Mouse (Mus musculus) T-helper 17 cell (primary cell): ENCODE measurements around the gene Ccdc93.

ENCODE experiments used
- in situ Hi-C, 2 experiments: fragments of 300-600 bp; cut with MboI, MseI; formaldehyde crosslinking; loops; 1 replicate in 1 of 2; 2 replicates in 1 of 2; pipeline ENCODE4 v1.15.1; 2025; ENCODE audit warnings: high pct_unique_total_duplicates in 2 of 2

The Ccdc93 gene

GRCm38 (mm10) chr1:121430938-121431928, at the start of gene Ccdc93:
TSS of gene Ccdc93 (plus strand) at chr1:121431049.
- in situ Hi-C loops = loop anchor here in 1 of 2 experiments (5.0 kb wide), 1 partner anchor 94 kb away; no protein-coding TSS in a partner anchor

GRCm38 (mm10) chr1:121381562-121381961, 49.3 kb upstream of the Ccdc93 start:
- in situ Hi-C loops = loop anchor here (25.0 kb wide), 1 partner anchor 794 kb away; no protein-coding TSS in a partner anchor

GRCm38 (mm10) chr1:121388312-121388711, 42.5 kb upstream of the Ccdc93 start:
- in situ Hi-C loops = loop anchor here (25.0 kb wide), 1 partner anchor 801 kb away; no protein-coding TSS in a partner anchor

GRCm38 (mm10) chr1:121388732-121389131, 42.1 kb upstream of the Ccdc93 start:
- in situ Hi-C loops = loop anchor here (25.0 kb wide), 1 partner anchor 801 kb away; no protein-coding TSS in a partner anchor

- in situ Hi-C loops = loop anchor here (25.0 kb wide), 1 partner anchor 802 kb away; no protein-coding TSS in a partner anchor
These were observed 41.3 kb upstream of the Ccdc93 start for GRCm38 (mm10) chr1:121389574-121389973.

- in situ Hi-C loops = loop anchor here (5.0 to 25.0 kb wide), 2 partner anchors 133 to 803 kb away; no protein-coding TSS in a partner anchor
These were observed 40.8 kb upstream of the Ccdc93 start for GRCm38 (mm10) chr1:121390003-121390402.

GRCm38 (mm10) chr1:121390421-121390820, 40.4 kb upstream of the Ccdc93 start:
- in situ Hi-C loops = loop anchor here (5.0 to 25.0 kb wide), 2 partner anchors 133 to 803 kb away; no protein-coding TSS in a partner anchor

- in situ Hi-C loops = loop anchor here (5.0 to 25.0 kb wide), 2 partner anchors 134 to 804 kb away; no protein-coding TSS in a partner anchor
These were observed 40.0 kb upstream of the Ccdc93 start for GRCm38 (mm10) chr1:121390855-121391254.

GRCm38 (mm10) chr1:121393117-121393516, 37.7 kb upstream of the Ccdc93 start:
- in situ Hi-C loops = loop anchor here (5.0 to 25.0 kb wide), 2 partner anchors 136 to 806 kb away; no protein-coding TSS in a partner anchor

- in situ Hi-C loops = loop anchor here (5.0 to 25.0 kb wide), 3 partner anchors 137 to 807 kb away; no protein-coding TSS in a partner anchor
These were observed 36.1 kb upstream of the Ccdc93 start for GRCm38 (mm10) chr1:121394764-121395163.

GRCm38 (mm10) chr1:121396501-121396900, 34.3 kb upstream of the Ccdc93 start:
- in situ Hi-C loops = loop anchor here (5.0 to 25.0 kb wide), 2 partner anchors 144 to 809 kb away; no protein-coding TSS in a partner anchor

- in situ Hi-C loops = loop anchor here (5.0 to 25.0 kb wide), 2 partner anchors 146 to 811 kb away; no protein-coding TSS in a partner anchor
These were observed 32.6 kb upstream of the Ccdc93 start for GRCm38 (mm10) chr1:121398231-121398630.

GRCm38 (mm10) chr1:121398986-121399881, 31.6 kb upstream of the Ccdc93 start:
- in situ Hi-C loops = loop anchor here (5.0 to 25.0 kb wide), 2 partner anchors 147 to 812 kb away; no protein-coding TSS in a partner anchor

GRCm38 (mm10) chr1:121400243-121400642, 30.6 kb upstream of the Ccdc93 start:
- in situ Hi-C loops = loop anchor here in 1 of 2 experiments (10.0 kb wide), 1 partner anchor 595 kb away; no protein-coding TSS in a partner anchor

GRCm38 (mm10) chr1:121419084-121419483, 11.8 kb upstream of the Ccdc93 start:
- in situ Hi-C loops = no loop called here

- in situ Hi-C loops = loop anchor here in 1 of 2 experiments (10.0 kb wide), 1 partner anchor 1915 kb away; the partner anchor contains the start of gene Ralb
These were observed 11.1 kb upstream of the Ccdc93 start for GRCm38 (mm10) chr1:121419569-121420265.

- in situ Hi-C loops = loop anchor here in 1 of 2 experiments (5.0 kb wide), 1 partner anchor 93 kb away; no protein-coding TSS in a partner anchor
These were observed 489 bp upstream of the Ccdc93 start for GRCm38 (mm10) chr1:121430183-121430937.

GRCm38 (mm10) chr1:121435981-121436380, 5.1 kb downstream of the Ccdc93 start:
- in situ Hi-C loops = no loop called here
